Mouse (Mus musculus): ENCODE measurements at regions not wholly inside any gene's neighbourhood (a gene's known extent, or its start where the extent isn't known, plus 50 kb on each side); places are given as distances from the start of the nearest gene placed in this dataset.

DNA sequence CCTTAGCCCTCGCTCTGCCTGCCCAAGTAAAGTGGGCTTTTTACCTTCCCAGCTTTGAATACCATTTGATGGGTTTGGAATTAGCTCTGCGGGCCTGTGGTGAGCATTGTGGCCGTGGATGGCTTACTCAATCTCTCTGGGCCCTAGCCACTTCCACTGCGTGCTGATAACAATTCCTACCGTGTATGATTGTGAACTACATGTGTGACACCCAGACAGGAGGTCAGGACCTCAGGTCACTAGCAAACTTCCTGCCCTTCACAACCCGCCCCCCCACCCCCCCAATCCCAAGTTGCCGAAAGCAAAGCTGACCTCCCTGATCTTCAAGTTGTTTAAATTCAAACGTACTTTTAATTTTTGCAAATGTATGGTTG lies 231.9 kb downstream of the 4933412E24Rik start:
- no peak for DNase-seq

DNA sequence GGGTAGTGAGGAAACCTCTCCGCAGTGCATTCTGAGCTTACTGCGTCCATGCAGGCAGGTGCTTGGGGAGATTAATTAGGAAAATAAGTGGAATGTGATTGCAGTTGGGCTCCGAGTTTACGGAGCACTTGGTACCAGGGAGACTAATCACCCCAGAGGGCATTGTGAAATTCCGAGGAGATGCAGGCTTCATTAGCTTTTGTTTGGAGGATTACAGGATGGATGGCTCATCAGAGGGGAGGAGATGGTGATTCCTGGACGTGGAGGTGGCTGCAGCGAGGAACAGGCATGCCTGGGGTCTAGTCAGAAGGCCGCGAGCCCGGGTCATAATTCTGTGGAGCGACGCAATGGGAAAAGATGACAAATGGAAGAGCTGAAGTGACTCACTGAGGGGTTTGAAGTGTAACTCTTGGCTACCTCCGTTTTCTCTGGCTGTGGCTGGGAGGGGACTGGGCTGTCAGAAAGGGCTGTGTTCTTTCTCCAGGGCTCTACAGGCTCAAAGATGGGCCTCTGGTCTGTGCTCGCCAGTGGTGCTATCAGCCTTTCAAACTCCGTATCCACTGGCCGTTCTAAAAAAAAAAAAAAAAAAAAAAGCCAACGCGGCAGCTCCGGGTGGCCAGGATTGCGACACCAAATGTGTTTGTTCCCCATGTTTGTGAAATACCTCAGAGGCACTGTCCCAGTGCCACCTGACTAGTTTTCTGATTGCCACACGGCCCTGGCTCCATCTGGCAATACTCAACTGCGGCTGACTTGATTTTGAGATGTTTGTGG lies 232.4 kb downstream of the 4933412E24Rik start:
- no peak for DNase-seq

DNA sequence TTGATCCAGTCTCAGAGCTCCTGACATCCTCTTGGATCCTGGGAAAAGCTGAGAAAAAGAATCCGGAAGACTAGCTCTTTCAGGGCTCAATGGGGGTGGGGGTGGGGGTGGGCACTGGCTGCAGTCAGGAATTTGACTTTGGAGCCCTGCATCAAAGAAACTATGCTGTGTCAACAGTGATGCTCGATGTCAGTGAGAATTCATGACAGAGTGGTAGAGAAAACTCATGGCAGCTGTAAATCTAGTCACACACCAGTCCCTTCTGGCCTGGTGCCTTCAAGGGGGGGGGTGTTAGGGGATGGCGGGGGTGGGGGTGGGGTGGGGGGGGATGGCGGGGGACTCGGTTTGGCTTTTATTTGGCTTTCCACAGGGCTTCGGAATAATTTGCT lies 233.0 kb downstream of the 4933412E24Rik start:
- no peak for DNase-seq

DNA sequence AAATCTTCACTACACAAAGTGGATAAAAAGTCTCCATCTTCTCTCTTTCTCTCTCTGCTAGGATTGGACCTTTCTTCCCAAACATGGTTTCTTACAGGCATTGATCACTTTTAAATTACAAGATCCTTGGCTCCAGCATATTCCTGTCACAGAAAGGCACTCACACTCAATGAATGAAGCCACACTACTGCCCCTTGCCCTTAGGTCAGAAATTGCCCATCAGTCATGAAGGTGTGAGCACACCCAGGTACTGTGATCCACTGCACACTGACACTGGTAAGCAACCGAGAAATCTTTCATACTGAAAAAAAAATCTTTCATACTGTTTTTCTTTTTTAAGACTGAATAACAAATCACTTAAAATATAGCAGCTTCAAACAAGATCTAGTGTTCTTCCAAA lies 235.9 kb downstream of the 4933412E24Rik start:
- no peak for DNase-seq

DNA sequence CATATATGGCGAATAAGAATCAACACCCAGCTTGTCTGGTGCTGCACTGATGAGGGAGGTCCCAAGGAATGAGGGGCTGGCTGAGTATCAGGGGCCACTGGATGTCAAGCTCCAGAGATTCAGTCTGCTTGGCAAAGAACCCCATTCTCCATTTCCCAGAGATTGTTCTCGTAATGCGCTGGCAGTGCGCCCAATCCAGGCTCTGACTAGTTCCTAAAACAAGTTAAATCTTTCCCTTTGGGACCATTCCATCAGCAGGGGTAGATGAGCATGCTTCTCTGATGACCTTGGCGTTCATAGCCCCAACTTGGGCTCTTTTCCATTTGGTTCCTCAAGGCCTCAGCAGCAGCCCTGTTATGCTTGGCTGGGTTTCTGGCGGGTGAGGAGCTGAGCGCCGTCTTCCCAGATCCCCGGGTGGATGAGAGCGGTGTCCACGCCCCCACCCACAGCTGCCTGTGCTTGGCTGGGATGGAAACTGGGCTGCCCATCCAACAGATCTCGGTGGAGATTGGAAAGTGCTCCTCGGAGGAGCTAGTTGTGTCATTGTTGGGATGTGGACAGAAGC lies 239.0 kb downstream of the 4933412E24Rik start:
- DNase-seq, result no peak

DNA sequence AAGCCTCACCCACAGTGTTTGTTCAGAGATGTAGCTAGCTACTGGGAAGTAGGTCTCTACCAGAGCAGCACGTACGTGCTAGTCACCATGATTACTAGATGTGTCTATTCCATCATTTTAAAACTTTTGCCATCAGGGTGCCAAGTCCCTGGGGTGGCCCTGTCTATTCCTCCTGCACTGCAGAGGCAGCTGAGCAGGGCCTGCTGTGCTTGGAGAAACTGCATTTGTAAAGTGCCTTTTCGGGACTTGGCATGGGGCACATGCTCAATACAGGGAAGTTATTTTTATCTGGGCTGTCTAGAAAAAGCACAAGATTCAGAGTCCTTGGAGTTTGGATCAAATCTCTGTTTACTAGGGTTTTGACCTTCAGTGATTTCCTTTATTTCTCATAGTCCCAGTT lies 240.6 kb downstream of the 4933412E24Rik start:
- no peak for DNase-seq

DNA sequence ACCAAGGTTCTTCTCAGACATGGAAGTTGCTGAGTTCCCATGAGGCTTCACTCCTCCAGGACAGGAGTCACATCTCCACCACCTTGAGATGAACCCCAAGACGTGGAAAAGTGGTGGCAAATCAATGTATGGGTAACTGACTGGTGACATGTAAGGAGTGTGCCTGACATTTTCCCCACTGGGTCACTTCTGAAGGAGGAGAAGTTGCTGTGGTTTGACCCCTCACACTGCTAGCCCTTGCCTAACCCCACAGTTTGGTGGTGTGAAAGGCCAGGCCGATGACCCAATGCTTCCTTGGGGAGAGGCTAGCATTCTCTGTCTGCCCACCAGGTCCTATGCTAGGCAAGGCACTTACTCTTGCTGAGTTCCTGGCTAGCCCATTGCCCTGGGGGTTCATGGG lies 242.4 kb downstream of the 4933412E24Rik start:
- no peak for DNase-seq

DNA sequence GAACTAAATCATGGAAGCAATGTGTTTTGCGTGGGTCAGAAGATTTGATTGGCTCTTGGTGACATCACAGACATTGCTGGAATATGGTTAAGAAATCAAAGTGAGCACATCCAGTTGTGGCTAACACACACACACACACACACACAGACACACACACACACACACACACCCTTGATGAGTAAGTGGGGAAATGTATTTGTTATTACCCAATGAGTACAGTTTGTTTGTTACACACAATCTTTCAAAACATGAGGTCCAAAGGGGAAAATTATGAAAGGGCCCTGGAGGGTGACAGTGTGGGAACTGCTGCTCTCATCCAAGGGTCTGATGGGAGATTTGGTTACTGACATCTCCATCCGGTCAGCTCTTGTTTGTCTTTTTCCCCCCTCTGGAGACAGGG lies 243.8 kb downstream of the 4933412E24Rik start:
- DNase-seq, result no peak

DNA sequence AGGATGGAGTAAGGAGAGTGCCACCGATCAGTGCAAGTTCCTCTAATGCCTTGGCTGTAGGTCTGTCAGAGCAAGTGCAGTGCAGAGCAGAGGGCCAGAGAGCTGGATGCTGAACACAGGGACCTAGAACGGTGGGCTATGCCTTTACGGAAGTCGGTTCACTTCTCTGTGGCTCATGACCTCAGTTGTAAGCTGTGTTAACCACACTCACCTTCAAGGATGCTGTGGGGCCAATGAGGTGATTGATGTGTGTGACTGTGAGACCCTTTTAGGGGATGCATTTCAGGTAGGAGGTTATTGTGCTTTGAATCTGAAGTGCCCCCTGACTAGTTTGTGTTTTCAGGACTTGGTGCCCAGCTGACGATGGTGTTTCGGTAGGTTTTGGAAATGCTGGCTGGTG lies 254.4 kb downstream of the 4933412E24Rik start:
- DNase-seq, result no peak

DNA sequence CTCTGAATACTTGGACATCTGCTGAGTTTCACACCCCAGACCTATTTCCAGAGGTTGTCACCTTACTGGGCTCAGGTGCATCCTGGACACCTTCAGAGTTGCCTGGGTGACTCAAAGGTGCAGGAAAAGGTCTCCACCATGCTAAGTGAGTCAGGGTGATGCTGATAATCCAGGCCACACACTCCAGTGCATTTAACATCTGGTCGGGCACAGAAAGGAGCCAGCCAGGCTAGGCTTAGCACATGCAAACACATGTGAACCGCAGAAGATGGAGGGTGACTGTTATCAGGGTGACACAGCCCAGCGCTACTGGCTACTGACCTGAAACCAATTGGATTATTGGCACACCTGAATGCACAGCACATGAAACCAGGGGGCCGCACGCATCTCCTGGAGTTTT lies 255.9 kb downstream of the 4933412E24Rik start:
- DNase-seq, result no peak

DNA sequence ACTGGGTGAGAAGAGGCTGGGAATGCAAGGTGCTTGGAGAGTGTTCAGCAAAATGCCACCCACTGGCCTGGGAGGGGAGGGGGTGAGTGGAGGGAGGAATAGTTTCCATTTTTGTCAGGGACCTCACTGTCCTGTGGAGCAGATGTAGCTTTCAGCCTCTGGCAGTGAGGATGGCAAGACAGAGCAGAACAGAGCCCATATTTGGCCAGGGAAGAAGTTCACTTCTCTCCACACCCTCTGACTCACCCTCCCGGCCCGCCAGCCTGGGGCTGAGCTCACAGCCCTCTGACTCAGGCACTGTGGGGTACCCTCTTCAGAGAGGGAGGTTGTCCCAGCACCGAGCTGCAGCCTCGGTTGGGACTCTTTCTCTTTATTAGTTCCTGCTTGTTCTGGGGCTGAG lies 256.8 kb downstream of the 4933412E24Rik start:
- DNase-seq, result no peak

DNA sequence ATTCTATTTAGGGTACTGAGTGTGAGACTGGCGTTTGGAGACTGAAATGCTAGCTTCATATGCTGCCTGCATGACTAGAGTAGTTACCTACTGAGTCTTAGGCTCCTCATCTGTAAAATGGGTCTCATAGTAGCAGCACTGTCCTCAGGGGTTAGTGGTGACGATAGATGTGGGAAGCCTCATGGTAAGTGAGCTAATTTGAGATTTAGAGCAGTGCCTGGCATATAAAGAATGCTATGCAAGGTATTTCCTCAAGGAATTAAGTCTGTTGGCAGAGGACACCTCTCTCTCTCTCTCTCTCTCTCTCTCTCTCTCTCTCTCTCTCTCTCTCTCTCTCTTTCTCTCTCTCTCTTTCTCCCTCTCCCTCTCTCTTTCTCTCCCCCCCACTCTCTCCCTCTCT lies 257.4 kb downstream of the 4933412E24Rik start:
- DNase-seq, result no peak

DNA sequence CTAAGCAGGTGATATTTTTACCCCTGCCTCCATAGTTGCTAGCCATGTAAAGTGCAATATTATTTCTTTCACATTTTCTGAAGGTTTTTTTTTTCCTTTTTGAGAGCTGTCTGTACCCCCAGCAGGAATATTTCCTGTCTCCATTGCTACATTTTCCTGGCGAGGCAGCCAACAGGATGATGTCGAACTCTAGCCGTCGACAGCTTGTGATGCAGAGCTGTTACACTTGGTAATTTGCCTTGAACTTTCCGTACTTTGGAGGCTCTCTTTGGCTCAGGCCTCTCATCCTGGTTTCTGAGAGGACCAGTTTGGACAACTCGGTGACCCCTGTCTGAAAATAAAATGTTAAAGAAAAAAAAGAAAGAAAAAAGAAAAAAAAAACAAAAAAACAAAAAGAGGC lies 260.3 kb downstream of the 4933412E24Rik start:
- DNase-seq, result no peak

DNA sequence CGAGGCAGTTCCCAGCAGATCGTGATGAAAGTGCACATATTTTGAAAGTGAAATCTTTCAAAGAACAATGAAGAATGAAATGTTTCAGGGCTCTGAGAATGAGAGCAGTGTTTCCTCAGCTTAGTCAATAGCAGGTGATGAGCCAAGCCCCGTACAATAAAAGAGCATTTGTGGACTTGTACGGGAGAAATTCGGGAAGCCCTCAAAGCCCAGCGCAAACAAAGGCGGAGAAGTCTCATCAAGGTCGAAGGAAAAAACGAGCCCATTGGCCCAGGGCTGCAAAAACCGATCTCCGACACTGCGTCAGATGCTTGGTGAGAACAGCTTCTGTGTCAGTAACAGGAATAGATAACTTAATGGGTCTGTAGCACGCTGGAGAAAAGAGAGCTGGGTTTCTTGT lies 261.5 kb downstream of the 4933412E24Rik start:
- DNase-seq, result no peak

DNA sequence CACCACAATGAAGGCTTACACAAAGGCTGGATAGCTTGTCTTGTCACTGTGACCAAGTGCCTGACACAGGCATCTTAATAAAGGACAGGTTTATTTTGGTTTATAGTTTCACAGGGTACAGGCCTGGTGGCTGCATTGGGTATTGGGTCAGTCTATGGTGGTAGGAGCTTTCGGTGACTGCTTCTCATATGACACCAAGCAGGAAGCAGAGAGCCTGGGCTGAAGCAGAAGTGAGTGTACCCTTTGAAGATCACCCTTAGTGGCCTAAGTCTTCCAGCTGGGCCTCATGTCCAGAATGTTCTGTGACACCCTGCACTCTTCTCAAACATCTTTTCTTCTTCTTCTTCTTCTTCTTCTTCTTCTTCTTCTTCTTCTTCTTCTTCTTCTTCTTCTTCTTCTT lies 264.1 kb downstream of the 4933412E24Rik start:
- DNase-seq, result no peak

DNA sequence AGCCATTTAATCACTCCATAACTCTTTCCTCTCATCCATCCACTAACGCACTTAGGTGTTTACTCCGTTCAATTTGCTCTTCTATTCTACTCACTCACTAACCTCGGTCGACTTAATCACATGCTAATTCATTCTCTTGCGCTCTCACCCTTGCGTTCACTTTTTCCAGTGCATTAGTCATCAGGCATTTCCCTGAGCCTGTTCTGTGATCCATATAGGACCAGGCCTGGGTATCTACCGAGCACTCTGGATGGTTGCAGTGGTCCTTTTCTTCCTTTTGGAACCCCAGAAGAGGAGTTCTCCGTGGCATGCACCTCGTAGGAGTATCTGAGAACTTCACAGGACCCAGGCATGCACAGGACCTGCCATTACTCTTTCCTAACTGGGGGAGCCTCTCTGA lies 270.1 kb downstream of the 4933412E24Rik start:
- DNase-seq, result no peak

DNA sequence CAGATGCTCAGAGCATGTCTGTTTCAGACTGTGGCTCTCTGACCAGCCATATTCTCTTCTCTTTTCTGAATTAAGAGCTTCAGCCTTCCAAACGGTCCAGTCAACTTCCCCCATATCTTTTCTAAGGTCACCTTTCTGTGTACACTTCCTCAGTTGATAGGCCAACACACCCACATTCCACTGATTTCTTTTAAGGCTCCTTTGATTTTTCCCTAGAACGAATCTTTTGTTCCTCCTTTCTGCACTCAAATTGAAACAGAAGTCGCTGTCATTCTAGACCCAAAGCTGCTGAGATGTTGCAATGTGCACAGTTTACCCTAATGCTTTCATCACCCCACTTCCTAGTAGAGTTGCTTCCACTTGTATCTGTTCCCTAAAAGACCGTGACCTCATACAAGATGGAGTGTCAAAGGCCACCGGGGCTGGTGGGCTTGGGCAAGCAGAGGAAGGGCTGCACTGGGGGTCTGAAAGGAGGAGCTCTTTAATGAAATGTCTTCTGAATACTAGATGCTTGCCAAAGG lies 271.9 kb downstream of the 4933412E24Rik start:
- DNase-seq, result no peak

DNA sequence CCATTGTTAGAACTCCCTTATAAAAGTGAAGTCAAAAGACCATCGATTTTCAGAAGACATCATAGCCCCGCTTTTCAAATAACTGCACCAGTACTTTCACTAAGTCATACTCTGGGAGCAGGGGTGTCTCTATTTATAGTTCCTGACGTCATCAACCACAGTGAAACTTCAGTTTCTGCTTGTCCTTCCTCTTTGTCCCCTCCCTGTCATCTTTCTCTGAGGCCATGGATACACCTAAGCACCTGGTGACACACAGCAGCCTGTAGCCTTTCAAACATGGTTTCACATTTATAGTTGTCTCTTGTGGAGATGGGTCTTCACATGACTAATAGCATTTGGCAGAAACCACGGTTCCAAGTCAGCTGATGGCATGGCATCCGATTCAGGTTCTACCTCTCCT lies 277.2 kb downstream of the 4933412E24Rik start:
- DNase-seq, result no peak

DNA sequence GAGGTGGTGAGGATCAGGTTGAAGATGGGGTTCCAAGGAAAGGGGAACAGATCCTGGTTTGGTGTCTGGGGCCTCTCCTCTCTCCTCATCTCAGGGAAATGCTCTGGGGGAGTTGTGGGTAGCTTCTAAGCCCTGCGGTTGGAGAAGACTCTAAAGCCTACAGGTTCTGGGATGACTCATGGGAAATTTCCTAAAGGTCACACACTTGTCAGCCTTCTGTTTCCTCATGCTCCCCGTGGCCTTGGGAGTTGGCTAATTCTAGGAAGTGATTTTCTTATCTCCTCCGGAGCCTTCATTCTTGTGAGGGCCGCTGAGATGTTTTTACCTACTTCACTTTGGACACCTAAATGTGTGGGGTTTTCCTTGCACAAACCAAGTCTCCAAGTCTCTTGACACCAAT lies 279.2 kb downstream of the 4933412E24Rik start:
- DNase-seq, result no peak

DNA sequence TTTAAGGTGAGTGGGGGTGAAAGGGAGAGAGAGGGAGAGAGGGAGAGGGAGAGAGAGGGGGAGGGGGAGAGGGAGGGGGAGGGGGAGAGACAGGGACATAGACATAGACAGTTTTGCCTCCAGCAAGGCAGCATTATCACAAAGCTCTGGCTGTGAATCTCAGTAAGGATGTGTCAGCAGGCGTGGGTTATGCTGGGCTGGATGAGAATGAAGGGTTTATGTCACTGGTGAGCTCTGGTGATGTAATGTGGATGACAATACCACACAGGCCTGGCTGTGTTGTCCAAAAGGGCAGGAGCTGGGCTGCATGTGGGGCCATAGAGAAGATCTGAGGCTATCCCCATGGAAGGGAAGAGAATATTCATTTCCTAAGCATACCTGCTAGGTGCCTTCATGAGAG lies 282.0 kb downstream of the 4933412E24Rik start:
- DNase-seq, result no peak

DNA sequence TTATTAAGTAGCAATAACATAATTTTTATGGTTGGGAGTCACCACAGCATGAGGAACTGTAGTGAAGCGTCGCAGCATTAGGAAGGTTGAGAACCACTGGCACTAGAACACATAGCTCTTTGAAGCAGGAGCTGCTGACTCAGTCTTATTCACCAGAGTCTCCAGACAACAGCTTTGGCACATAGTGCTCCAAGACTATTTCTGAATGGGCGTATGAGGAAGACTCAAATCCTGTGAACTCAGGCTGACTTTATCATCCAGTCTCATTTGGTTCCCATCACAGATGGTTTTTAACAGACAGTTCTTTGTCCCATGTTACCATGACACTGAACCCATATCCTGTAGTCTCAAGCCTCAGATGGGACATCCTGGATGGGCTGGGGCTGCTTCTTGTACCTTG lies 282.5 kb downstream of the 4933412E24Rik start:
- DNase-seq, result no peak

DNA sequence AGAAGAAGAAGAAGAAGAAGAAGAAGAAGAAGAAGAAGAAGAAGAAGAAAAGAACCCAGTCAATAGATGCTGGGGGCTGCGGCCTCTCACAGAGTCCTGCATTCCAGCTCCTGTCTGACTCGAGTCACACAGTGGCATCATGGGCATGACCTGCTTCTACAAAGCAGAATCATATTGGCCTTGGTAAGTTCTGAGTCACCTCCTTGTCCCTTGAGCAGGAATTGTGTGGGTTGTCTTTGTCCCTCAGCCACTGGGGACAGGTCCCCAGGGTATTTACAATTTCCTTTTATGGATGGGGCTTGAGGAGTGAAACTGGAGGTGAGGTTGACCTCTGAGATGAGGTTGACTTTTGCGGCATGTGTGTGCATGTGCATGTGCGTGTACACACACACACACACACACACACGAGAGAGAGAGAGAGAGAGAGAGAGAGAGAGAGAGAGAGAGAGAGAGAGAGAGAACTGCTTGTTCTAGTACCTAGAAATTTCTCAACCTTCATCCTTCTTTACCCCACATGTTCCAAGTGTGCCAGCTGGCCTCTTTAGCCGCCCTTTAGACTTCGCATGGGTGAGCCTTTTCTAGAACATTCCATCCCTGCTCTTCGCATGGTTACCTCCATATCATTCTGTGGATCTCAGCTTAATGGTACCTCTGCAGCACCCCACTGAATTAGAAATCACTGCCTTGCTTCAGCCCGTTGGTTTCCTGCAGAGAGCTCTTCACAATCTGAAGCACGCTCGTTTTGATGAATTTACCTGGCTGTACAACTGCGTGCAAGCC lies 283.2 kb downstream of the 4933412E24Rik start:
- DNase-seq, result no peak

DNA sequence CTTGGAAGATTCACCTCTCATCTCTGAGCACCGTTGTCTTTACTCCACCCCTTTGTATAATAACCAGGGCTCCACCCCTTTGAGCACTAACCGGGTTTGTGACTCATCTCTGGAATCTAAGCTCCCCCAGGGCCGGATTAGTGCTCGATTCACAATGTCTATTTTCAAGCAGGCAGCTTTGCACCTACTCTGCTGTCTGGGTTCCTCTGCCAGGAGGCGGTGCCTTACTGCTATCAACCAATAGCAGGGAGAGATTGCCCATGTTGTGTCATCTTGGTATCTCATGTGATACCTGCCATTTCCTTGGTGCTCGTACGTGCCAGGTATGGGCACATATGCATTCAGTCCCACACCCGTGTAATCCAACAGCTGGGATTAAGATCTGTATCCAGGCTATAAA lies 285.3 kb downstream of the 4933412E24Rik start:
- DNase-seq, result no peak
